Comparison of ENCODE assay signal across 20 mouse cellular contexts in genomic region chr10:84571052-84571639, GRCm38 (mm10). TPM values are rescaled to one million over a fixed set of nuclear protein-coding genes. Genes with fewer than 3 reads are reported as not detected.
DNase-seq lines count a peak whose midpoint lies in the region; ATAC-seq and TF ChIP-seq lines count a peak whose summit lies in the region.
"Had no signal": no experiment of that assay in that cellular context is flagged by ENCODE, and none has a peak within 500 bp of the region (broad histone marks: within the 10 kb centered on the region; RNA-seq: fewer than 3 reads in every experiment).

No protein-coding gene starts in this region.

- intact Hi-C loops in heart, postnatal 14 days (cut with DNase I), result no loop called here

- H3K9me3 ChIP-seq in kidney, embryonic 16.5 days (ENCODE audit: low read length), result no peaks in the 10 kb centered on the region
- H3K9me3 ChIP-seq: embryonic facial prominence, embryonic 10.5 days; forebrain, embryonic 15.5 days; heart, embryonic 13.5 days had no signal

- H3K4me1 ChIP-seq in kidney, embryonic 16.5 days (ENCODE audit: insufficient read depth, low read length), result no peaks in the 10 kb centered on the region

- no peak overlapping the region for H3ac ChIP-seq in C2C12 (ENCODE audit: control insufficient read depth, insufficient read length, low read depth)

- no peak overlapping the region for H3K9ac ChIP-seq in kidney, embryonic 16.5 days (replicated peaks; ENCODE audit: low read length)
- H3K9ac ChIP-seq: forebrain, embryonic 15.5 days; heart, embryonic 13.5 days had no signal

- peak; percentile 74 for DNase-seq in heart, adult 11 months
- no peak for DNase-seq in heart, postnatal 14 days
- DNase-seq in right cerebral cortex, postnatal 14 days, result no peak
- DNase-seq: cerebellum, adult 11 months; cerebellum, postnatal 36 days; heart, postnatal 4 days; kidney, adult 18-20 months; kidney, postnatal 36 days; liver; retina, postnatal 1 day; thymus, postnatal 4 days had no signal

- WGBS in kidney, embryonic 16.5 days, result 81% methylated on average over 10 of the region's 10 CpGs

- TF ChIP-seq CTCF in C2C12 (IDR thresholded peaks at IDR 0.05; ENCODE audit: control insufficient read depth, insufficient read depth, insufficient read length), result no peak

- H3K79me2 ChIP-seq in C2C12 (ENCODE audit: control insufficient read depth, insufficient read depth), result no peaks in the 10 kb centered on the region

- H3K27ac ChIP-seq in kidney, embryonic 16.5 days (ENCODE audit: low read length), result no peak overlapping the region
- H3K27ac ChIP-seq: embryonic facial prominence, embryonic 10.5 days; forebrain, embryonic 15.5 days; heart, embryonic 13.5 days had no signal

- no peak overlapping the region for H3K4me2 ChIP-seq in kidney, embryonic 16.5 days (replicated peaks; ENCODE audit: low read depth, low read length)
- H3K4me2 ChIP-seq: forebrain, embryonic 15.5 days; heart, embryonic 13.5 days had no signal

- peak; percentile 25; the same call in 1 of the 2 replicates for ATAC-seq in granulocyte monocyte progenitor cell, adult 5-6 weeks (replicated peaks; ENCODE audit: poor library complexity, severe bottlenecking)
- peak; percentile 51; the same call in 1 of the 2 replicates for ATAC-seq in neutrophil, adult 5-6 weeks (ENCODE audit: extremely low read depth, insufficient number of reproducible peaks, low FRiP score, poor library complexity, severe bottlenecking)
- no peak for ATAC-seq in kidney, embryonic 16.5 days (ENCODE audit: low FRiP score, low TSS enrichment)
- ATAC-seq: activated CD4-positive, CD25-positive, alpha-beta regulatory T cell, adult 4 months; forebrain, embryonic 15.5 days; hindbrain, embryonic 16.5 days had no signal

- no peak overlapping the region for H3K4me3 ChIP-seq in C2C12 (ENCODE audit: insufficient read depth, poor library complexity, severe bottlenecking)
- H3K4me3 ChIP-seq in kidney, embryonic 16.5 days (ENCODE audit: low read length), result no peak overlapping the region
- H3K4me3 ChIP-seq: embryonic facial prominence, embryonic 10.5 days; forebrain, embryonic 15.5 days; heart, embryonic 13.5 days had no signal

- H3K36me3 ChIP-seq in C2C12 (ENCODE audit: control insufficient read depth, insufficient read depth), result no peaks in the 10 kb centered on the region
- H3K36me3 ChIP-seq in kidney, embryonic 16.5 days (ENCODE audit: insufficient read depth, low read length), result no peaks in the 10 kb centered on the region
- H3K36me3 ChIP-seq: embryonic facial prominence, embryonic 10.5 days; forebrain, embryonic 15.5 days; heart, embryonic 13.5 days had no signal

- H3K27me3 ChIP-seq in C2C12 (ENCODE audit: control insufficient read depth, insufficient read depth, insufficient read length), result no peaks in the 10 kb centered on the region
- H3K27me3 ChIP-seq in kidney, embryonic 16.5 days (ENCODE audit: insufficient read depth, low read length), result peaks cover 2% of the 10 kb centered on the region; the same call in 1 of the 2 replicates
- H3K27me3 ChIP-seq: forebrain, embryonic 15.5 days had no signal

- H3K79me3 ChIP-seq in C2C12 (ENCODE audit: low read depth), result no peaks in the 10 kb centered on the region

TF ChIP-seq in C2C12, 6 proteins besides CTCF, POLR2A, EP300 and RAD21:
- no peak for TF ChIP-seq MYOG (IDR thresholded peaks at IDR 0.05; ENCODE audit: control insufficient read depth, extremely low read depth, insufficient read length)
- TF ChIP-seq MAX (IDR thresholded peaks at IDR 0.05), result peak; percentile 73
TF ChIP-seq in C2C12: peak in this region for 1.

RNA-seq across cellular contexts. Expression of gene Tcp11l2, which starts 5.3 kb away (rescaled TPM):
- total RNA-seq in heart, postnatal 14 days (2021), result 100 to 1,000 TPM in 1 of 2 experiments, 10 to 100 TPM in 1; 96.1 to 120 TPM
- 0.91 TPM for polyA plus RNA-seq in C2C12 (2012; fragmentation: generic; extraction: Trizol)
- total RNA-seq in granulocyte monocyte progenitor cell, adult 5-6 weeks (2014; fragmentation: Nextera tagmentation), result 15.6 and 18.3 TPM in 2 replicates
- total RNA-seq in granulocyte monocyte progenitor cell, adult 5-6 weeks (2017), result 8.9 and 9.5 TPM in 2 replicates
- 168 and 169 TPM in 2 replicates for total RNA-seq in neutrophil, adult 5-6 weeks (2017)
- polyA plus RNA-seq in kidney, embryonic 16.5 days (2015; fragmentation: Nextera tagmentation; extraction: Ambion mirVana), result 20.2 and 21.2 TPM in 2 replicates

RNA-seq across cellular contexts. Expression of gene Ckap4, which starts 37.3 kb away (rescaled TPM):
- total RNA-seq in heart, postnatal 14 days (2021), result 10 to 100 TPM; 34.1 to 44.0 TPM
- polyA plus RNA-seq in C2C12 (2012; fragmentation: generic; extraction: Trizol), result 106 TPM
- 67.8 and 79.6 TPM in 2 replicates for total RNA-seq in granulocyte monocyte progenitor cell, adult 5-6 weeks (2014; fragmentation: Nextera tagmentation)
- 55.7 and 58.3 TPM in 2 replicates for total RNA-seq in granulocyte monocyte progenitor cell, adult 5-6 weeks (2017)
- total RNA-seq in neutrophil, adult 5-6 weeks (2017), result 40.4 and 43.1 TPM in 2 replicates
- 40.0 and 72.4 TPM in 2 replicates for polyA plus RNA-seq in kidney, embryonic 16.5 days (2015; fragmentation: Nextera tagmentation; extraction: Ambion mirVana)

RNA-seq across cellular contexts. Expression of gene Polr3b, which starts 50.9 kb away (rescaled TPM):
- 10 to 100 TPM; 11.7 to 12.1 TPM for total RNA-seq in heart, postnatal 14 days (2021)
- polyA plus RNA-seq in C2C12 (2012; fragmentation: generic; extraction: Trizol), result 9.5 TPM
- 26.2 and 29.8 TPM in 2 replicates for total RNA-seq in granulocyte monocyte progenitor cell, adult 5-6 weeks (2014; fragmentation: Nextera tagmentation)
- 32.8 and 46.9 TPM in 2 replicates for total RNA-seq in granulocyte monocyte progenitor cell, adult 5-6 weeks (2017)
- 46.3 and 55.4 TPM in 2 replicates for total RNA-seq in neutrophil, adult 5-6 weeks (2017)
- polyA plus RNA-seq in kidney, embryonic 16.5 days (2015; fragmentation: Nextera tagmentation; extraction: Ambion mirVana), result 17.5 and 20.4 TPM in 2 replicates
